ENCODE assay signal across 18 mouse cellular contexts in genomic region chr5:77838186-77839097, GRCm38 (mm10).
DNase-seq lines count a peak whose midpoint lies in the region; ATAC-seq and TF ChIP-seq lines count a peak whose summit lies in the region.
"Had no signal": no experiment of that assay in that cellular context is flagged by ENCODE, and none has a peak within 500 bp of the region (broad histone marks: within the 10 kb centered on the region; RNA-seq: fewer than 3 reads in every experiment).

No protein-coding gene starts in this region.

- H3K9ac ChIP-seq in kidney, postnatal 0 days (ENCODE audit: low read depth, low read length), result no peak overlapping the region
- no peak overlapping the region for H3K9ac ChIP-seq in hindbrain, embryonic 14.5 days
- H3K9ac ChIP-seq in midbrain, embryonic 16.5 days (ENCODE audit: low read depth, low read length), result no peak overlapping the region
- H3K9ac ChIP-seq: embryonic facial prominence, embryonic 13.5 days; liver, postnatal 0 days had no signal

- H3K4me2 ChIP-seq in kidney, postnatal 0 days (ENCODE audit: low read length), result no peak overlapping the region
- H3K4me2 ChIP-seq in hindbrain, embryonic 14.5 days (replicated peaks), result peak overlapping the region; percentile 31
- H3K4me2 ChIP-seq in midbrain, embryonic 16.5 days (ENCODE audit: low read length), result no peak overlapping the region
- H3K4me2 ChIP-seq: embryonic facial prominence, embryonic 13.5 days; heart, embryonic 11.5 days had no signal

- H3K4me1 ChIP-seq in kidney, postnatal 0 days (replicated peaks; ENCODE audit: insufficient read depth, low read length), result no peaks in the 10 kb centered on the region
- H3K4me1 ChIP-seq in cortical plate, adult 2 months (ENCODE audit: control insufficient read depth, insufficient read depth, low read length), result no peaks in the 10 kb centered on the region; the same call in 1 of the 2 replicates
- peaks cover 11% of the 10 kb centered on the region for H3K4me1 ChIP-seq in hindbrain, embryonic 14.5 days (replicated peaks; ENCODE audit: control insufficient read depth, insufficient read depth, low read length)
- H3K4me1 ChIP-seq in midbrain, embryonic 16.5 days (ENCODE audit: control insufficient read depth, insufficient read depth, low read length), result peaks cover 15% of the 10 kb centered on the region
- H3K4me1 ChIP-seq in limb, embryonic 10.5 days, result no peaks in the 10 kb centered on the region

- no peak overlapping the region for H3K27ac ChIP-seq in kidney, postnatal 0 days
- peak overlapping the region; percentile 57; the same call in 1 of the 2 replicates for H3K27ac ChIP-seq in cortical plate, adult 2 months (ENCODE audit: insufficient read depth, low read length)
- peak overlapping the region; percentile 62 for H3K27ac ChIP-seq in hindbrain, embryonic 14.5 days
- peak overlapping the region; percentile 13; the same call in 1 of the 2 replicates for H3K27ac ChIP-seq in midbrain, embryonic 16.5 days (ENCODE audit: low read length)
- no peak overlapping the region for H3K27ac ChIP-seq in limb, embryonic 10.5 days
- H3K27ac ChIP-seq: embryonic facial prominence, embryonic 13.5 days; gastrocnemius, adult 2 months had no signal

- H3K36me3 ChIP-seq in kidney, postnatal 0 days (ENCODE audit: insufficient read depth, low read length), result no peaks in the 10 kb centered on the region
- no peaks in the 10 kb centered on the region for H3K36me3 ChIP-seq in hindbrain, embryonic 14.5 days (replicated peaks; ENCODE audit: control insufficient read depth, insufficient read depth)
- no peaks in the 10 kb centered on the region for H3K36me3 ChIP-seq in midbrain, embryonic 16.5 days (ENCODE audit: control insufficient read depth, insufficient read depth, low read length)
- H3K36me3 ChIP-seq in limb, embryonic 10.5 days, result no peaks in the 10 kb centered on the region
- H3K36me3 ChIP-seq: embryonic facial prominence, embryonic 13.5 days; G1E had no signal

- DNase-seq in kidney, postnatal 0 days (ENCODE audit: low spot score), result peak; percentile 35
- no peak for DNase-seq in kidney, postnatal 10 days
- DNase-seq in hindbrain, embryonic 14.5 days (ENCODE audit: low spot score), result peak; percentile 60
- DNase-seq in limb, embryonic 10.5 days (ENCODE audit: low spot score), result no peak
- DNase-seq in Muller cell, postnatal 12 days (ENCODE audit: inconsistent ontology term), result no peak
- DNase-seq in retina, postnatal 1 day, result no peak
- DNase-seq: B cell, adult 2 months; cerebellum, adult 8-10 months; gastrocnemius, adult 2 months; kidney, postnatal 36 days; liver, postnatal 0 days; thymus, adult 18-20 months had no signal

- H3K9me3 ChIP-seq in kidney, postnatal 0 days (replicated peaks; ENCODE audit: low read length), result no peaks in the 10 kb centered on the region
- no peaks in the 10 kb centered on the region for H3K9me3 ChIP-seq in hindbrain, embryonic 14.5 days (ENCODE audit: control insufficient read depth, low read length)
- H3K9me3 ChIP-seq in midbrain, embryonic 16.5 days (replicated peaks; ENCODE audit: control insufficient read depth, low read length, poor library complexity, severe bottlenecking), result no peaks in the 10 kb centered on the region
- H3K9me3 ChIP-seq in limb, embryonic 10.5 days (replicated peaks), result no peaks in the 10 kb centered on the region
- H3K9me3 ChIP-seq: embryonic facial prominence, embryonic 13.5 days had no signal

- no peak for ATAC-seq in kidney, postnatal 0 days (replicated peaks; ENCODE audit: low FRiP score, low read depth)
- peak; percentile 91 for ATAC-seq in hindbrain, embryonic 14.5 days (ENCODE audit: low FRiP score)
- peak; percentile 76 for ATAC-seq in midbrain, embryonic 16.5 days
- ATAC-seq: inflammation-experienced regulatory T-cells, adult 6 months; liver, postnatal 0 days had no signal

- no peaks in the 10 kb centered on the region for H3K27me3 ChIP-seq in kidney, postnatal 0 days (ENCODE audit: insufficient read depth, low read length)
- no peaks in the 10 kb centered on the region for H3K27me3 ChIP-seq in hindbrain, embryonic 14.5 days (ENCODE audit: control insufficient read depth, insufficient read depth, low read length)
- no peaks in the 10 kb centered on the region for H3K27me3 ChIP-seq in midbrain, embryonic 16.5 days (ENCODE audit: control insufficient read depth, insufficient read depth, low read depth, low read length)
- no peaks in the 10 kb centered on the region for H3K27me3 ChIP-seq in limb, embryonic 10.5 days (ENCODE audit: low read depth, poor library complexity, severe bottlenecking)
- H3K27me3 ChIP-seq: embryonic facial prominence, embryonic 13.5 days had no signal

- no peak for TF ChIP-seq POLR2A in cortical plate, adult 2 months (IDR thresholded peaks at IDR 0.05; ENCODE audit: extremely low read depth, insufficient read depth, low read length)

- WGBS in kidney, postnatal 0 days, result 35% methylated on average over 5 of the region's 5 CpGs
- 20% methylated on average over 5 of the region's 5 CpGs for WGBS in hindbrain, embryonic 14.5 days
- 17% methylated on average over 5 of the region's 5 CpGs for WGBS in midbrain, embryonic 16.5 days
- WGBS in limb, embryonic 10.5 days, result 83% methylated on average over 5 of the region's 5 CpGs

- H3K4me3 ChIP-seq in kidney, postnatal 0 days (replicated peaks; ENCODE audit: low read depth, low read length), result no peak overlapping the region
- no peak overlapping the region for H3K4me3 ChIP-seq in cortical plate, adult 2 months (ENCODE audit: insufficient read depth, low read length)
- no peak overlapping the region for H3K4me3 ChIP-seq in hindbrain, embryonic 14.5 days (replicated peaks; ENCODE audit: low read length)
- H3K4me3 ChIP-seq in midbrain, embryonic 16.5 days (ENCODE audit: low read depth, low read length), result no peak overlapping the region
- no peak overlapping the region for H3K4me3 ChIP-seq in limb, embryonic 10.5 days
- H3K4me3 ChIP-seq: embryonic facial prominence, embryonic 13.5 days; gastrocnemius, adult 2 months had no signal

- TF ChIP-seq CTCF in kidney, postnatal 0 days (IDR thresholded peaks at IDR 0.05; ENCODE audit: low read depth), result no peak
- TF ChIP-seq CTCF in cortical plate, adult 2 months (IDR thresholded peaks at IDR 0.05; ENCODE audit: extremely low read depth, insufficient read depth, low read length), result no peak

Comparison
In these comparisons a context has a peak if more than half of its experiments do, and no peak if none do; other contexts are left out.
1. DNase-seq: peak in kidney, postnatal 0 days (single experiment) and hindbrain, embryonic 14.5 days (single experiment); none in kidney, postnatal 10 days (single experiment), limb, embryonic 10.5 days (single experiment), Muller cell, postnatal 12 days (single experiment) and retina, postnatal 1 day (single experiment).
2. H3K27ac ChIP-seq: peak in cortical plate, adult 2 months (single experiment), hindbrain, embryonic 14.5 days (single experiment) and midbrain, embryonic 16.5 days (single experiment); none in kidney, postnatal 0 days (single experiment) and limb, embryonic 10.5 days (single experiment).